Mouse (Mus musculus) liver, postnatal 0 days (tissue): Measurements from ENCODE around the gene Zfp799.

ENCODE experiments used
- CTCF ChIP-seq: sonication (generic); IDR thresholded peaks from 2 replicates; pipeline ENCODE4 v1.5.1; 2016; ENCODE audit warnings: antibody characterized with exemption, low read depth
- EP300 ChIP-seq: IDR thresholded peaks from 2 replicates; pipeline ENCODE4 v1.6.1; 2016; ENCODE audit warnings: antibody characterized with exemption, low read depth, mild to moderate bottlenecking

DNA sequence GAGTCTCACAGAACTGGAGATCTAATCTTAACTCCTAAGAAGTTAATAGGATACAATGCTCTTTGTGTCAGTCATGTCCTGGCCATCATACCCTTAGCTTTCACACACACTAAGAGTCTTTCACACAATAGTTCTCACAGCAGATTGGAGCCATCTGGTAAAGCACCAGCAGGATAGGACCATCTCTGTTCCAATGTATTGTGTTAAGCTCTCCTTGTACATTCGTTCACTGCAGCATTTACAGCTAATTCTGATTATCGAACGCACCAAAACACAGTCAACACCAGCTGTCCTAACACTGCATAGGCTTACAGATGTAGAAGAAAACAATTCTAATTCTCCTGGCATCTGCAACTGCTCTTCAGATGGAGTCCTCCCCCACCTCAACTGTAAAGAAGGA is 52.5 kb downstream of the Zfp799 start:
- TF ChIP-seq EP300 (no peak), CTCF (no peak)
